Mouse (Mus musculus): ENCODE results near the gene Gse1.

- no peak for TF ChIP-seq CTCF (IDR thresholded peaks at IDR 0.05; ENCODE audit: borderline replicate concordance, insufficient read depth, low read depth, low read length)
- TF ChIP-seq POLR2A (IDR thresholded peaks at IDR 0.05; ENCODE audit: borderline replicate concordance, insufficient read depth, low read length): no peak
Observed at GRCm38 (mm10) chr8:120348922-120349321, 120.7 kb downstream of the Gse1 start.

Measured in cerebellum, adult 2 months (tissue).